Mouse (Mus musculus) intestine, embryonic 16.5 days (tissue): ENCODE measurements around the gene Rhot2. TPM values are rescaled to one million over a fixed set of nuclear protein-coding genes. Genes with fewer than 3 reads are reported as not detected.

ENCODE experiments used
- ATAC-seq: fragments of 200-750 bp; cut with Nextera tagmentation; 2 replicates; pipeline ENCODE4 v1.8.0; 2017; ENCODE audit warnings: moderate TSS enrichment, moderate library complexity
- H3K27ac ChIP-seq: fragments of 300-500 bp; sonication (generic); 2 replicates; pipeline ENCODE4 v1.5.1; 2014; ENCODE audit warnings: mild to moderate bottlenecking, low read length
- H3K27me3 ChIP-seq: fragments of 300-500 bp; sonication (generic); replicated peaks from 2 replicates; pipeline ENCODE4 v1.6.1; 2014; ENCODE audit warnings: low read length, control low read depth, mixed read lengths; ENCODE audit not compliant: control insufficient read depth, insufficient read depth
- H3K36me3 ChIP-seq: fragments of 300-500 bp; sonication (generic); 2 replicates; pipeline ENCODE4 v1.6.1; 2014; ENCODE audit warnings: low read length, control low read depth; ENCODE audit not compliant: control insufficient read depth, insufficient read depth
- H3K4me1 ChIP-seq: fragments of 300-500 bp; sonication (generic); 2 replicates; pipeline ENCODE4 v1.6.1; 2014; ENCODE audit warnings: low read length, control low read depth, mixed read lengths; ENCODE audit not compliant: control insufficient read depth, insufficient read depth
- H3K4me2 ChIP-seq: fragments of 300-500 bp; sonication (generic); 2 replicates; pipeline ENCODE4 v1.6.1; 2014; ENCODE audit warnings: low read depth, low read length, control low read depth
- H3K4me3 ChIP-seq: fragments of 300-500 bp; sonication (generic); 2 replicates; pipeline ENCODE4 v1.5.1; 2014; ENCODE audit warnings: mild to moderate bottlenecking, low read length
- H3K9ac ChIP-seq: fragments of 300-500 bp; sonication (generic); 2 replicates; pipeline ENCODE4 v1.6.1; 2014; ENCODE audit warnings: low read depth, low read length
- H3K9me3 ChIP-seq: fragments of 300-500 bp; sonication (generic); 2 replicates; pipeline ENCODE4 v1.6.1; 2016; ENCODE audit warnings: low read length, control low read depth; ENCODE audit not compliant: control insufficient read depth
- WGBS: fragments of 180-500 bp; shearing (Covaris S2); extraction: QIAGEN DNeasy Blood & Tissue Kit; methylation state at CpG from one replicate; pipeline ENCODE4 v1.1.7; 2014; 5-methylcytosine and 5-hydroxymethylcytosine counted together
- polyA plus RNA-seq: library from polyadenylated mRNA; unstranded; fragments of >200 nt; fragmentation: Nextera tagmentation; extraction: Ambion mirVana; gene quantifications from 2 replicates; pipeline ENCODE4 v1.2.1, GENCODE M21; 2015

Rhot2 gene
- polyA plus RNA-seq, 1 experiment from 2014 or later: 23.2 TPM

GRCm38 (mm10) chr17:25869498-25869897, 24.8 kb upstream of the Rhot2 start:
- ATAC-seq: no peak
- H3K4me2 ChIP-seq: no peak overlapping the region
- no peaks in the 10 kb centered on the region for H3K9me3 ChIP-seq
- WGBS: 90% methylated on average over 8 of the region's 8 CpGs
- no peak overlapping the region for H3K4me3 ChIP-seq
- H3K4me1 ChIP-seq: peaks cover 23% of the 10 kb centered on the region
- H3K36me3 ChIP-seq: no peaks in the 10 kb centered on the region
- H3K27ac ChIP-seq: no peak overlapping the region
- no peak overlapping the region for H3K9ac ChIP-seq
- no peaks in the 10 kb centered on the region for H3K27me3 ChIP-seq

GRCm38 (mm10) chr17:25868601-25869191, 24.0 kb upstream of the Rhot2 start, which contains the start of gene Mcrip2:
Mcrip2 (minus strand) TSS chr17:25868764.
- no peaks in the 10 kb centered on the region for H3K9me3 ChIP-seq
- 1% methylated on average over 24 of the region's 24 CpGs for WGBS
- H3K4me3 ChIP-seq: peak within 1 kb of the TSS; percentile 93
- H3K27me3 ChIP-seq: no peaks in the 10 kb centered on the region
- peak within 1 kb of the TSS; percentile 82 for H3K9ac ChIP-seq
- H3K27ac ChIP-seq: peak within 1 kb of the TSS; percentile 89
- H3K36me3 ChIP-seq: no peaks in the 10 kb centered on the region
- ATAC-seq: peak; percentile 88
- H3K4me1 ChIP-seq: peaks cover 16% of the 10 kb centered on the region
- H3K4me2 ChIP-seq: peak within 1 kb of the TSS; percentile 95

GRCm38 (mm10) chr17:25867836-25868600, 23.4 kb upstream of the Rhot2 start:
- Histone ChIP-seq H3K27me3 (no peaks in the 10 kb centered on the region), H3K36me3 (no peaks in the 10 kb centered on the region), H3K4me1 (peaks cover 16% of the 10 kb centered on the region), H3K27ac (peak overlapping the region; percentile 89), H3K4me2 (peak overlapping the region; percentile 95), H3K4me3 (peak overlapping the region; percentile 93), H3K9ac (peak overlapping the region; percentile 82), H3K9me3 (no peaks in the 10 kb centered on the region)
- peak; percentile 43 for ATAC-seq
- WGBS: 1% methylated on average over 42 of the region's 42 CpGs

GRCm38 (mm10) chr17:25867509-25867835, 22.8 kb upstream of the Rhot2 start:
- H3K9me3 ChIP-seq: no peaks in the 10 kb centered on the region
- ATAC-seq: peak; percentile 33; the same call in 1 of the 2 replicates
- H3K36me3 ChIP-seq: no peaks in the 10 kb centered on the region
- no peaks in the 10 kb centered on the region for H3K27me3 ChIP-seq
- 15% methylated on average over 7 of the region's 7 CpGs for WGBS
- H3K4me1 ChIP-seq: peaks cover 18% of the 10 kb centered on the region
- peak overlapping the region; percentile 89 for H3K27ac ChIP-seq
- H3K4me3 ChIP-seq: peak overlapping the region; percentile 93
- peak overlapping the region; percentile 82 for H3K9ac ChIP-seq
- H3K4me2 ChIP-seq: peak overlapping the region; percentile 95

GRCm38 (mm10) chr17:25866172-25866571, 21.5 kb upstream of the Rhot2 start:
- Histone ChIP-seq H3K4me1 (peaks cover 26% of the 10 kb centered on the region), H3K36me3 (no peaks in the 10 kb centered on the region), H3K27me3 (no peaks in the 10 kb centered on the region), H3K9ac (0 out of 2 replicates have a peak overlapping the region, but pooled peaks have one; percentile 2), H3K9me3 (no peaks in the 10 kb centered on the region), H3K4me2 (no peak overlapping the region), H3K4me3 (no peak overlapping the region), H3K27ac (no peak overlapping the region)
- 84% methylated on average over 3 of the region's 3 CpGs for WGBS
- ATAC-seq: no peak

- no peak for ATAC-seq
- Histone ChIP-seq H3K4me3 (no peak overlapping the region; the same call in 1 of the 2 replicates), H3K27me3 (no peaks in the 10 kb centered on the region), H3K4me2 (no peak overlapping the region), H3K27ac (no peak overlapping the region), H3K9ac (peak overlapping the region; percentile 36; the same call in 1 of the 2 replicates), H3K9me3 (no peaks in the 10 kb centered on the region), H3K36me3 (no peaks in the 10 kb centered on the region), H3K4me1 (peaks cover 34% of the 10 kb centered on the region)
- 76% methylated on average over 11 of the region's 11 CpGs for WGBS
Observed at GRCm38 (mm10) chr17:25865288-25865687, 20.6 kb upstream of the Rhot2 start.

GRCm38 (mm10) chr17:25864311-25864710, 19.7 kb upstream of the Rhot2 start:
- no peaks in the 10 kb centered on the region for H3K36me3 ChIP-seq
- H3K27me3 ChIP-seq: no peaks in the 10 kb centered on the region
- H3K9me3 ChIP-seq: no peaks in the 10 kb centered on the region
- peaks cover 35% of the 10 kb centered on the region for H3K4me1 ChIP-seq
- H3K4me3 ChIP-seq: no peak overlapping the region
- no peak overlapping the region for H3K4me2 ChIP-seq
- no peak overlapping the region for H3K9ac ChIP-seq
- ATAC-seq: no peak
- H3K27ac ChIP-seq: no peak overlapping the region
- WGBS: 91% methylated on average over 14 of the region's 14 CpGs

- H3K27me3 ChIP-seq: no peaks in the 10 kb centered on the region
- peaks cover 35% of the 10 kb centered on the region for H3K4me1 ChIP-seq
- H3K4me3 ChIP-seq: no peak overlapping the region
- H3K4me2 ChIP-seq: no peak overlapping the region
- no peaks in the 10 kb centered on the region for H3K36me3 ChIP-seq
- H3K9me3 ChIP-seq: no peaks in the 10 kb centered on the region
- ATAC-seq: no peak
- H3K27ac ChIP-seq: no peak overlapping the region
- 84% methylated on average over 6 of the region's 6 CpGs for WGBS
- no peak overlapping the region for H3K9ac ChIP-seq
Observed at GRCm38 (mm10) chr17:25863681-25864080, 19.0 kb upstream of the Rhot2 start.

GRCm38 (mm10) chr17:25861704-25862612, 17.3 kb upstream of the Rhot2 start:
- Histone ChIP-seq H3K27me3 (no peaks in the 10 kb centered on the region), H3K9ac (peak overlapping the region; percentile 86), H3K4me2 (peak overlapping the region; percentile 96), H3K4me3 (peak overlapping the region; percentile 75), H3K4me1 (peaks cover 27% of the 10 kb centered on the region), H3K9me3 (no peaks in the 10 kb centered on the region), H3K27ac (peak overlapping the region; percentile 78), H3K36me3 (no peaks in the 10 kb centered on the region)
- no peak; the same call in 1 of the 2 replicates for ATAC-seq
- 11% methylated on average over 6 of the region's 6 CpGs for WGBS
